Mouse (Mus musculus) midbrain, embryonic 16.5 days (tissue): ENCODE results near the gene Nicn1. TPM values are rescaled to one million over a fixed set of nuclear protein-coding genes. Genes with fewer than 3 reads are reported as not detected.

Source experiments
- ATAC-seq: fragments of 200-750 bp; cut with Nextera tagmentation; 2 replicates; pipeline ENCODE4 v1.8.0; 2017; ENCODE audit warnings: moderate TSS enrichment
- H3K27ac ChIP-seq: fragments of 300-500 bp; sonication (generic); 2 replicates; pipeline ENCODE4 v1.5.1; 2014; ENCODE audit warnings: mild to moderate bottlenecking, low read length, mixed read lengths
- H3K27me3 ChIP-seq: fragments of 300-500 bp; sonication (generic); 2 replicates; pipeline ENCODE4 v1.6.1; 2014; ENCODE audit warnings: low read depth, low read length, mixed read lengths; ENCODE audit not compliant: control insufficient read depth, insufficient read depth
- H3K36me3 ChIP-seq: fragments of 300-500 bp; sonication (generic); 2 replicates; pipeline ENCODE4 v1.6.1; 2014; ENCODE audit warnings: mild to moderate bottlenecking, low read length, moderate library complexity, mixed read lengths; ENCODE audit not compliant: control insufficient read depth, insufficient read depth
- H3K4me1 ChIP-seq: fragments of 300-500 bp; sonication (generic); 2 replicates; pipeline ENCODE4 v1.6.1; 2014; ENCODE audit warnings: mild to moderate bottlenecking, low read length, mixed read lengths; ENCODE audit not compliant: control insufficient read depth, insufficient read depth
- H3K4me2 ChIP-seq: fragments of 300-500 bp; sonication (generic); 2 replicates; pipeline ENCODE4 v1.6.1; 2014; ENCODE audit warnings: mild to moderate bottlenecking, low read length, mixed read lengths
- H3K4me3 ChIP-seq: fragments of 300-500 bp; sonication (generic); 2 replicates; pipeline ENCODE4 v1.5.1; 2014; ENCODE audit warnings: low read depth, mild to moderate bottlenecking, low read length, moderate library complexity, mixed read lengths
- H3K9ac ChIP-seq: fragments of 300-500 bp; sonication (generic); 2 replicates; pipeline ENCODE4 v1.6.1; 2014; ENCODE audit warnings: low read depth, low read length, mixed read lengths
- H3K9me3 ChIP-seq: fragments of 300-500 bp; sonication (generic); replicated peaks from 2 replicates; pipeline ENCODE4 v1.6.1; 2014; ENCODE audit warnings: mild to moderate bottlenecking, low read length, mixed read lengths; ENCODE audit not compliant: control insufficient read depth, poor library complexity, severe bottlenecking
- WGBS: fragments of 180-500 bp; shearing (Covaris S2); extraction: QIAGEN DNeasy Blood & Tissue Kit; methylation state at CpG from one replicate; pipeline ENCODE4 v1.1.7; 2014; 5-methylcytosine and 5-hydroxymethylcytosine counted together
- polyA plus RNA-seq: library from polyadenylated mRNA; unstranded; fragments of >200 nt; fragmentation: Nextera tagmentation; extraction: Ambion mirVana; gene quantifications from 2 replicates; pipeline ENCODE4 v1.2.1, GENCODE M21; 2015

The Nicn1 gene
- 149 and 163 TPM in 2 replicates for polyA plus RNA-seq

DNA sequence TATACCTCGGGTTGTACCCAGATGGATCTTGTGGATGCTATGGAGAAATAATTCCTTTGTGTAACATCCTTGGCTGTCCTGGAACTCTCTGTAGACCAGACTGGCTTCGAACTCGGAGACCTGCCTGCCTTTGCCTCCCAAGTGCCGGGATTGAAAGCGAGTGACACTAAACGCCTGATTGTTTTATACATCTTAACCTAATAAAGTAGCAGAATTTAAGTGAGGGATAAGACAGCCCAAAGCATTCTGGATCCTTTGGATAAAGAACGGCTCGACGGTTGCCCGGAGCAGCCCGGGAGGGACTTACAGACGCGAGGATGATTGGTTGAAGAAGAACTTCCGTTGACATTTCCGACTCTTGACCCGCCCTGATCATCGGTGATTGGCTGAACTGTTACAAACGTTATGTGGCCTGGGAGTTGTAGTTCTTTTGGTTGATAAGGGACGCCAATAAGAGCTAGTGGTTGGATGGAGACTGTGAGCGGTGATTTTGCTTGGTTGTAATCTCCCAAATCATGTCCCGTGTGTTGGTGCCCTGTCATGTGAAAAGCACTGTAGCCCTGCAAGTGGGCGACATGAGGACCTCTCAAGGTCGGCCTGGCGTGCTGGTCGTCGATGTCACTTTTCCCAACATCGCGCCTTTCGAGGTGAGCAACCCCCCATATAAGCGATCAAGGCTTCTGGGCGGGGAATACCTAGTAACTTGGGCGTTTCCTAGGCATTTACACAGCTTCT lies at the start of gene Nicn1:
Gene Nicn1, plus strand, starts transcription at position 414 of the 735 bp plus-strand sequence.
- ATAC-seq: peak; percentile 97
- Histone ChIP-seq H3K9me3 (no peaks in the 10 kb centered on the region), H3K4me2 (peak within 1 kb of the TSS; percentile 75), H3K27me3 (no peaks in the 10 kb centered on the region), H3K4me1 (peaks cover 11% of the 10 kb centered on the region), H3K36me3 (peaks cover 13% of the 10 kb centered on the region), H3K27ac (peak within 1 kb of the TSS; percentile 87), H3K9ac (peak within 1 kb of the TSS; percentile 70), H3K4me3 (peak within 1 kb of the TSS; percentile 62)
- WGBS: under 1% methylated on average over 32 of the region's 32 CpGs

DNA sequence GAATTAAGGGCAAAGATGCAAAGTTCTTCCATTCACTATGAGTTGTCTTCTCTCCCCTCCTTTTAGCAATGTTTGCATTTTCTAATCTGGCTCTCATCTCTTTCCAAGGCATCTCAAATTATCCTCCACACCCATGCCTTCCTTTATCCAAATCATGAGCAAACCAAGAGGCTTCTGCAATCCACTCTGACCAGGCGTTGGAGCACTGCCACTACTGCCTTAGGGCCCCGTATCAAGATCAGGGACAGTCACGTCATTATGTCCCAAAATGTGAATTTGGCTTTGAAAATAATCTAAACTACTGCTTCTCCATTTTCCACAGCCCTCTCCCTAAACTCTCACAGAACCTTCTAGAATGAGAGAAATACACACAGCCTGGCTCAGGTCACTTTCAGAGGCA lies 45.7 kb upstream of the Nicn1 start:
- no peak overlapping the region for H3K27ac ChIP-seq
- no peak overlapping the region for H3K9ac ChIP-seq
- no peaks in the 10 kb centered on the region for H3K27me3 ChIP-seq
- no peaks in the 10 kb centered on the region for H3K4me1 ChIP-seq
- no peak overlapping the region for H3K4me2 ChIP-seq
- H3K36me3 ChIP-seq: peaks cover 3% of the 10 kb centered on the region; the same call in 1 of the 2 replicates
- ATAC-seq: no peak
- WGBS: 93% methylated on average over 3 of the region's 3 CpGs
- H3K4me3 ChIP-seq: no peak overlapping the region
- H3K9me3 ChIP-seq: no peaks in the 10 kb centered on the region

DNA sequence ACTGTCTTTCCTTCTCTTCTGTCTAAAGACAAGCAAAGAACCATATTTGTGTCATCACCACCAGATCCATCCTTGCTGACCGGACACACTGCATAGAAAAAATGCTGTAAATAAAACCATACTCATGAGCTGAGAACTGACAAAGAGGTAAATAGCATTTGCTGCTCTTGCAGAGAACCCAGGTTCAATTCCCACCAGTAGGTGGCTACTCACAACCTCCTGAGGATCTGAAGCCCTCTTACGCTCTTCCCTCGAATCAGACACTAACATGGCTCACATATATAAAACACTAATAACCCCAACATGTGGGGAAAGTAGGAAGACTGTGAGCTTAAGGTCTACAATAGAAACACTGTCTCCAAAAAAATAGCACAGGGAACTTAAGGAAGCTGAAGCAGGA lies 45.2 kb upstream of the Nicn1 start:
- no peak for ATAC-seq
- H3K9ac ChIP-seq: no peak overlapping the region
- no peak overlapping the region for H3K4me3 ChIP-seq
- no peak overlapping the region for H3K27ac ChIP-seq
- H3K4me1 ChIP-seq: no peaks in the 10 kb centered on the region
- WGBS: 76% methylated on average over 3 of the region's 3 CpGs
- no peak overlapping the region for H3K4me2 ChIP-seq
- H3K27me3 ChIP-seq: no peaks in the 10 kb centered on the region
- H3K36me3 ChIP-seq: peaks cover 3% of the 10 kb centered on the region; the same call in 1 of the 2 replicates
- no peaks in the 10 kb centered on the region for H3K9me3 ChIP-seq

DNA sequence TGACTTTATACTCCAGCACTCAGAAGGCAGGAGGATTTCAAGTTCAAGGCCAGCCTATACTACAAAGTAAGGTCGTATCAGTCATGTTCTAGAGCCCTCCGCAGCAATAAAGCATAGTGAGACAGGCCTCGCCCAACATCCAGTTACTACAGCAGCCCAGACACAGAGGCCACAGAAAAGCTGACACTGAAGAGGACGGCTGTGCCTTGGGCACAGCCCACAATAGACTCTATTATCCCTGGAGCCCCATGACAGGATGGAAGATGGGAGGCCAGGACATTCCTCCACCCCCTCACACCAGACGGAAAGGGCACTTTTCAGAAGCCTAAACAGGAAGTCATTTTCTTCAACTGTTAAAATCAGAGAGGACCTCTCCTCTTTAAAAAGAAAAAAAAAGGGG lies 41.3 kb upstream of the Nicn1 start:
- no peaks in the 10 kb centered on the region for H3K9me3 ChIP-seq
- no peak overlapping the region for H3K4me2 ChIP-seq
- H3K27ac ChIP-seq: no peak overlapping the region
- H3K36me3 ChIP-seq: peaks cover 8% of the 10 kb centered on the region
- no peak for ATAC-seq
- H3K27me3 ChIP-seq: no peaks in the 10 kb centered on the region
- H3K9ac ChIP-seq: no peak overlapping the region
- H3K4me1 ChIP-seq: no peaks in the 10 kb centered on the region
- H3K4me3 ChIP-seq: no peak overlapping the region
- 69% methylated on average over 5 of the region's 5 CpGs for WGBS

DNA sequence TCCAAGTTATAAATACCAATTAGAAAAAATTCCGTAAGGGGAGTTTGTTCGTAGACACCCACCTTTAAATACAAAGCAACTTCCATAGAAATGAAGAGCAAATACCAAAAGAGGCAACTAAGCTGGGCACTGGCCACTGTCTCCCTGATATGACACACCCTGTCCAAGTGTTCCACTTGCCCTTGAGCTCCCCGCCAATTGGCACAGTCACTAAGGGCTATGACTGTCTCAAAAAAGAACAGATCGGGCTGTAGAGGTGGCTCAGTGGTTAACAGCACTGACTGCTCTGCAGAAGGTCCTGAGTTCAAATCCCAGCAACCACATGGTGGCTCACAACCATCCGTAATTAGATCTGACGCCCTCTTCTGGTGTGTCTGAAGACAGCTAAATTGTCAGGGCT lies 38.4 kb upstream of the Nicn1 start:
- Histone ChIP-seq H3K4me2 (no peak overlapping the region), H3K9ac (no peak overlapping the region), H3K36me3 (peaks cover 5% of the 10 kb centered on the region; the same call in 1 of the 2 replicates), H3K9me3 (no peaks in the 10 kb centered on the region), H3K4me3 (no peak overlapping the region), H3K4me1 (no peaks in the 10 kb centered on the region), H3K27me3 (no peaks in the 10 kb centered on the region), H3K27ac (no peak overlapping the region)
- no peak for ATAC-seq
- WGBS: 95% methylated on average over 6 of the region's 6 CpGs

- no peaks in the 10 kb centered on the region for H3K4me1 ChIP-seq
- ATAC-seq: no peak
- H3K36me3 ChIP-seq: peaks cover 5% of the 10 kb centered on the region; the same call in 1 of the 2 replicates
- H3K9ac ChIP-seq: no peak overlapping the region
- no peak overlapping the region for H3K4me2 ChIP-seq
- WGBS: 96% methylated on average over 7 of the region's 7 CpGs
- H3K27ac ChIP-seq: no peak overlapping the region
- H3K27me3 ChIP-seq: no peaks in the 10 kb centered on the region
- H3K9me3 ChIP-seq: no peaks in the 10 kb centered on the region
- H3K4me3 ChIP-seq: no peak overlapping the region
Observed at GRCm38 (mm10) chr9:108252766-108253165, 37.5 kb upstream of the Nicn1 start.

GRCm38 (mm10) chr9:108260526-108260925 lies 29.7 kb upstream of the Nicn1 start:
- no peaks in the 10 kb centered on the region for H3K9me3 ChIP-seq
- 90% methylated on average over 4 of the region's 4 CpGs for WGBS
- no peak for ATAC-seq

GRCm38 (mm10) chr9:108261865-108262264 lies 28.4 kb upstream of the Nicn1 start:
- H3K9me3 ChIP-seq: no peaks in the 10 kb centered on the region
- no peak overlapping the region for H3K4me3 ChIP-seq
- WGBS: 82% methylated on average over 7 of the region's 7 CpGs
- no peaks in the 10 kb centered on the region for H3K36me3 ChIP-seq
- no peak overlapping the region for H3K27ac ChIP-seq
- H3K4me2 ChIP-seq: peak overlapping the region; percentile 65
- no peak overlapping the region for H3K9ac ChIP-seq
- peaks cover 17% of the 10 kb centered on the region for H3K4me1 ChIP-seq
- H3K27me3 ChIP-seq: no peaks in the 10 kb centered on the region
- no peak for ATAC-seq

More at GRCm38 (mm10) chr9:108260526-108260925, 29.7 kb upstream of the Nicn1 start:
- Histone ChIP-seq H3K4me1 (peaks cover 17% of the 10 kb centered on the region), H3K27ac (no peak overlapping the region), H3K36me3 (no peaks in the 10 kb centered on the region), H3K27me3 (no peaks in the 10 kb centered on the region), H3K4me3 (no peak overlapping the region), H3K4me2 (no peak overlapping the region), H3K9ac (no peak overlapping the region)

DNA sequence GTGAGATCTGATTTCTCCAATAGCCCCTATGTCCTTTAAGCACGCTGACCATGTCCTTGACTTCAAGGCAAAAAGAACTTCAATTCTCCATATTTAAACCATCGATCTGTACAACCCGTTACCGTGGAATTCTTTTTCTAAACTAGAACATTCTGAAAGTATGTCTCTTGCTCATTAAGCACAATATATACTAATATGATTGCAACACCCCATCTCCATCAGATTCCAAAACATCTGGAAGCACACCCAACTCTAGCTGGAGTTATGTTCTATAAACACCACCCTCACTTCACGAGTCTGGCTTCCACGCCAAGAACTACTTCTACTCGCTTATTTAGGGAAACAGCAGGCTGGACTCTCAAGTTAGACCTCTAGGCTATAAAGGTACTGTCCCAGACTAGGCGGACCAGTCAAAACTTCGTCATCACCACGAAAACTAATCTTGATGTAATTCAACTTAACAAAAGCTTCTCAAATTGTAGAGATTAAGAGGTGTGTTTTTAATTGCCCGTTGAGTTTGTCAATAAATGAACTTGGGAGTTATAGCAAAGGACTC lies 27.7 kb upstream of the Nicn1 start:
- Histone ChIP-seq H3K9me3 (no peaks in the 10 kb centered on the region), H3K4me3 (peak overlapping the region; percentile 92), H3K27me3 (no peaks in the 10 kb centered on the region), H3K4me2 (peak overlapping the region; percentile 65), H3K36me3 (no peaks in the 10 kb centered on the region), H3K27ac (peak overlapping the region; percentile 86), H3K9ac (peak overlapping the region; percentile 85), H3K4me1 (peaks cover 17% of the 10 kb centered on the region)
- 44% methylated on average over 11 of the region's 11 CpGs for WGBS
- no peak for ATAC-seq
